Mouse (Mus musculus) left cerebral cortex, adult 18-20 months (tissue): Measurements from ENCODE around the gene Usp44. TPM values are rescaled to one million over a fixed set of nuclear protein-coding genes. Genes with fewer than 3 reads are reported as not detected.
"Not testable (repeated sequence)": the region's sequence is repeated elsewhere in the genome, so short reads cannot be mapped to it uniquely, and the experiment has no call there.

ENCODE experiments used
- DNase-seq, 2 experiments: peaks; one replicate each; pipeline ENCODE4 v3.0.0; 2021 to 2022; ENCODE audit warnings: low spot score in 2 of 2, mixed read lengths in 1 of 2
- long read RNA-seq, 2 experiments: library from polyadenylated mRNA; stranded (forward); transcript quantifications; one replicate each; pipeline ENCODE4 v2.0.0; 2021
- total RNA-seq, 2 experiments: library from RNA; stranded (reverse); gene quantifications; 2 replicates each; pipeline ENCODE4 v1.2.3; 2021

Gene Usp44
- not detected for total RNA-seq
- long read RNA-seq, experiment 1, partial matches to known transcripts = 0 of 1 reads
- long read RNA-seq, experiment 1, other reads (novel, unspliced or antisense) = 1 of 1 reads
- long read RNA-seq, experiment 2 = 0 reads

GRCm38 (mm10) chr10:93830931-93831729 is at the start of gene Usp44:
Usp44 (plus strand) TSS chr10:93831555.
- no peak for DNase-seq

DNA sequence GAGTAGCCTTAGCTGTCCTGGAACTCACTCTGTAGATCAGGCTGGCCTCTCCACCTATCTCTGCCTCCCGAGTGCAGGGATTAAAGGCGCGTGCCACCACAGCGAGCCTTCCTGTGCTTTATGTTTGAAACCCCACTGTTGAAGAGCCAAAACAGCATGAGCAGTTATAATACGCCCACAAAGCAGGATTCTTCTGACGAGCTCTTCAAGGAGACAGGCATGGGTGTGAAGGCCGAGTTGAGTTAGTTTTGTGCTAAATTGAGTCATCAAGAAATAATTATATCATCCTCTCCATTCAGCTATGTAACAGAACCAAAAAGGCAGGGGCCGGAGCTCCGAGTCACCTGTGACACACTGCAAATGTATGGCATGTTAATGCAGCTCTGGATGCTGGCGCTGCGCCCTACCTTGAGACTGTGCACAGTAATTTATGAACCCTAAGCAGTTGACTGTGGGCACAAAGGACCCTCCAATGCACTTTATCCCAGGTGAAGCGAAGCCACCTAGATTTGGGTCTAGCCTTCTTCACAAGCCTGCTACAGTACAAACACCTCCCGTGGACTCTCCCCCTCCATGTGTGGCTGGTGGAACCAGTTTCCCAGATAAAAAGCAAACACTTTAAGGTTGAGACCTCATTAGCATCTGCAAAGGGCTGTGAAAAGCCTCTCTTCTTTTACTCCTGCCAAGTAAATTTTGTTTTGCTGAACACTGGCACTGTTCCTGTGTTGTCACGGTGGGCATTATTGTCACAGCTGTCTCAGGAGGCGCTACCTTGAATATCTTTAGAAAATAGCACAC is 47.9 kb upstream of the Usp44 start:
- peak in 1 of 2 experiments; percentile 7 for DNase-seq

- no peak for DNase-seq
Measured at GRCm38 (mm10) chr10:93799711-93800362, 31.5 kb upstream of the Usp44 start.

- DNase-seq = no peak
Measured at GRCm38 (mm10) chr10:93800363-93800722, 31.0 kb upstream of the Usp44 start.

GRCm38 (mm10) chr10:93800895-93801294 is 30.5 kb upstream of the Usp44 start:
- no peak for DNase-seq

DNA sequence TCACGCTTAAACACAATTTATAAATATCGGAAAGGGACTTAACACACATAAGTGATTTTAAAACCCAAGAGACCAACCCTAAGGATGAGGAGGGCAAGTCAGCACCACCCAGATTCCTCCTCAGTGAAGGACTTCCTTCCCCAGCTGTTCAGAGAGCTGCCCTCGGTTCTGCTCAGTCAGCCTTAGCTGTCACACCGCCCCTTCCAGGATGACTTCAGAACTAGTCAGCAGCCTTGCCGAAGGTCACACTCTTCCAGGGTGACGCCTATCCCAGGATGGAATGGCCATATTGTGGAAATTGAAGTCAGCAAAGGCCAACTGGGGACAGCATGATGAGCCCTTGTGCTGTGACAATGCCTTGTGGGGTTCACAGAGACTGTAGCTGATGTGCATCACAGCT is 28.2 kb upstream of the Usp44 start:
- DNase-seq = no peak

DNA sequence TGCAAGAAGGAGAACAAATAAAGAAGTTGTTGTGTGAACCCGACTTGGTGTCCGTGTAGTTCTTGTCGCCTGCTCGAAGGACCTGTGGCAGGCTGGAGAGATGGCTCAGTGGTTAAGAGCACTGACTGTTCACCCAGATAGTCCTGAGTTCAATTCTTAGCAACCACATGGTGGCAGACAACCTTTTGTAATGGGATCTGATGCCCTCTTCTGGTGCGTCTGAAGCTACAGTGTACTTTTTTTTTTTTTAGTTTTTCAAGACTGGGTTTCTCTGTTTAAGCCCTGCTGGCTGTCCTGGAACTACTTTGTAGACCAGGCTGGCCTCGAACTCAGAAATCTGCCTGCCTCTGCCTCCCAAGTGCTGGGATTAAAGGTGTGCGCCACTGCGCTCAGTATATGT is 21.9 kb upstream of the Usp44 start:
- not testable (repeated sequence) for DNase-seq

DNA sequence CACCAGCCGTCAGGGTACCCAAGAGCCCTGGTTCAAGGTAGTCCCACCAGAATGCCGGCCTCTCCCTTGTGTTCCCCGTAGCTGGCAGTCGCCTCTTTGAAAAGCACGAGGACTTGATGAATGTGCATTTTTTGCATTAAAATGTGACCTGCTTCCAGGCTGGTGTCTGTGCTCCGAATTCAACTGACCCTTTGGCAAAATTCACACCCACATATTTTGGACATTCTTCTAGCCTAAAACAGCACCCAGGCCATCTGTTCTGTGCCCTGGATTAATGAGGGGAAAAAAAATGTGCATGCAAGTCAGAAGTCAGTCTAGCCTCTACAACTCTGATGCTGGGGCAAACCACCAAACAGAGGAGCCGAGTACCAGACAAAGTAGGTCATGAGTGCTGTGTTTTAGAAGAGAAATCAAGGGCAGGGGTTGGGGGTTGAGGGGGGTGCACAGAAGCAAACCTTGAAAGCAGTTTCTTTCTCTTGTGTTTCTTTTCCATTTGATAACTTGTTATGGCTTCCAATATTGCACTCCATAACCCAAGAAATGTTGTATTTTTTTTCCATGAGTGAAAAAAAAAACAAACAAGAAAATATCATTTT is 20.7 kb upstream of the Usp44 start:
- no peak for DNase-seq

- no peak for DNase-seq
Measured at GRCm38 (mm10) chr10:93812098-93812497, 19.3 kb upstream of the Usp44 start.

DNA sequence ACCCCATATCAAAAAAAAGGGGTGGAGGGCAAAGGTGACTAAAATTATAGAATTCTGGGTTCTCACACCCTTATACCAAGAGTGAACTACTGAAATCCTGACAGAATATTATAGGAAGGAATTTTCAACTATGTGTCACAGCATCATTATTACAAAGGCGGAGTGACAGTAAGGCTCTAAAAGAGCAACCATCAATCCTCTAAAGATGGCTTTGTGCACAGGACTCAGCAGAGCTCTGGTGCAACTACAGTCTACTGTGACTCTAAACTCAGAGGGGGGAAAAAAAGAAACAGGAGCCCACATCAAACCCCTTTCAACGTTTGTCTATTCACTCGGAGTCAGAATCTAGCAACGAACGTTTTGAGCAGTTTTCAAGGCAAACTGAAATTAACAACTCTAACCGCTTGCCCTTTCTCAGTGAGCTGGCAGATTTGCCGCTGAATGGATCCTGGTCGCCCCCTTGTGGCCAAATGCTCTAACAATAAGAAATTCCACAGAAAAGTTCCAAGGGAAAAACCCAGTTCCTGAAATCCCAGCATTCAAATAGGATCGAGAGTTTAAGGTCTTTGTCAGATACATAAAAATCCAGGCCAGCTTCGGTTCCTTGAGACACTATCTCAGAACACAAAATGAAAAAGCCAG is 18.5 kb upstream of the Usp44 start:
- DNase-seq = peak; percentile 86 to 87

GRCm38 (mm10) chr10:93813755-93814154 is 17.6 kb upstream of the Usp44 start:
- no peak for DNase-seq

- peak; percentile 72 to 87 for DNase-seq
Measured at GRCm38 (mm10) chr10:93818661-93819060, 12.7 kb upstream of the Usp44 start.

GRCm38 (mm10) chr10:93829898-93830831 is 1.2 kb upstream of the Usp44 start:
- no peak for DNase-seq

DNA sequence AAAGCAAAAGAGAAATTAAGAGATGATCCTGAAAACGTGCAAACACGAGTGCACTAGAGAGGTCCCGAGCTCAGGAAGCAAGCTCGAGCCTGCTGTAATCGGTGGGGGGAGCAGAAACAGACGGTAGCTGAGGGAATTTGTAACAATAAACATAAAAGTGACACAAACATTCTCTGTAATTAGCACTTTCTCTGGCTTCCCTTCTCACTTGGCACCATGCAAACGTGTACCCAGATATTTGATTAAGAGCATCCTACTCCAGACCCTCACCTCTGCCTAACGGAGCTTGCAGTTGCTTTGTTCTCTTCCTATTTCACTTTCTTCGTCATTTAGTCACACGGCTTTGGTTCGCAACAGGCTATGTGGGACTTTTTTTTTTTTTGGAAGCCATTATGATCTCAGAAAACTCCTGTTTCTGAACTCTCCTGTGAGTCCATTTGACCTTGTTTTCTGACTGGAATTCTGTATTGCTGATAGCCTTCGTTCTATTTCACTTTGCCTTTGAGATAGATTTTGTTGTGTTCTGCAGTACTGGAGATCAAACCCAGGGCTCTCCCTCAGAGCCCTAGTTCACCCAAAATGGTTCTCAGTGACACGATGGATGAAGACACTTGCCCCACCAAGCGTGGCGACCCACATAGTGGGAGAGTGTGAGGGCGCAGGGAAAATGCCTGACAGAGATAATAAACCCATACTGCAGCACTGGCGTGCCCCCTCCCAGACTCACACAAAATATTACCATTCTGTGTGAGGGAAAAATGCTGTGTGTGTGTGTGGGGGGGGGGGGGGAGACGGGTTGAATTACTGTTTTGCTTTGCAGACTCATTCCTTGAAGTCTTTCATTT is 597 bp downstream of the Usp44 start:
- DNase-seq = no peak

- DNase-seq = no peak
Measured at GRCm38 (mm10) chr10:93832811-93833210, 1.5 kb downstream of the Usp44 start.

DNA sequence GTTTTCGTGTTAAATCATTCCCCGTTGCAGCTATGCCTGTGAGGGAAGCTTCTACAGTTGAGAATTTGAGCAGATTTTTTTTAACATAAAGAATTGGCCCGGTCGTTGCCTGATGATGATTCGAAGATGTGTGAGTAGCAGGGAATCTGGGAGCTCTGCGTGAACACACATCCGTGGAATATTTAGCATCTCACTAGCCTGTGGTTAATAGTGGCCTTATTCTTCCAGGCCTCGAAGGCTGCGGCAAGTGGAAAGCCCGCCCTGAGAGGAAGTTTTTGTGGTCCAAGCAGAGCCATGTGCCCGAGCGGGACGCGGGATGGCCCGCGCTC is 2.0 kb downstream of the Usp44 start:
- DNase-seq = no peak

GRCm38 (mm10) chr10:93833699-93834393 is 2.5 kb downstream of the Usp44 start:
- no peak for DNase-seq

GRCm38 (mm10) chr10:93834394-93834745 is 3.0 kb downstream of the Usp44 start:
- DNase-seq = no peak
